Comparison of ENCODE assay signal across 8 mouse cellular contexts in genomic region chr1:172499765-172500441, GRCm38 (mm10). TPM values are rescaled to one million over a fixed set of nuclear protein-coding genes. Genes with fewer than 3 reads are reported as not detected.
DNase-seq lines count a peak whose midpoint lies in the region; ATAC-seq and TF ChIP-seq lines count a peak whose summit lies in the region.

Tagln2 (plus strand) TSS chr1:172500047.

- H3K27me3 ChIP-seq in liver, embryonic 12.5 days (replicated peaks), result peaks cover 39% of the 10 kb centered on the region
- no peaks in the 10 kb centered on the region for H3K27me3 ChIP-seq in myocyte (ENCODE audit: control insufficient read depth, insufficient read depth, insufficient read length)
- no peaks in the 10 kb centered on the region for H3K27me3 ChIP-seq in thymus, adult 2 months (ENCODE audit: control insufficient read depth, insufficient read depth, low read length)

- H3K9ac ChIP-seq in liver, embryonic 12.5 days, result peak within 1 kb of the TSS; percentile 71

- intact Hi-C loops in gastrocnemius, postnatal 14 days (cut with DNase I; ENCODE audit: low total_unique reads), result no loop called here

- H3K4me2 ChIP-seq in liver, embryonic 12.5 days, result peak within 1 kb of the TSS; percentile 77
- peak within 1 kb of the TSS; percentile 78 for H3K4me2 ChIP-seq in myocyte (ENCODE audit: low read depth)

- H3K27ac ChIP-seq in liver, embryonic 12.5 days, result peak within 1 kb of the TSS; percentile 78
- peak within 1 kb of the TSS; percentile 0; the same call in 1 of the 2 replicates for H3K27ac ChIP-seq in thymus, adult 2 months (ENCODE audit: control insufficient read depth, insufficient read depth, low read length)

- peak within 1 kb of the TSS; percentile 47 for H3ac ChIP-seq in myocyte (ENCODE audit: control insufficient read depth, insufficient read length)

- TF ChIP-seq CTCF in brain, embryonic 14.5 days (IDR thresholded peaks at IDR 0.05; ENCODE audit: borderline replicate concordance, extremely low read depth, insufficient read depth, insufficient read length), result peak; percentile 17; the same call in 1 of the 2 replicates
- TF ChIP-seq CTCF in thymus, adult 2 months (IDR thresholded peaks at IDR 0.05; ENCODE audit: borderline replicate concordance, control insufficient read depth, extremely low read depth, insufficient read depth, low read length, poor library complexity), result 0 out of 2 replicates have a peak, but pooled peaks have one; percentile 8

- no peak for ATAC-seq in cerebellum, adult (ENCODE audit: insufficient number of reproducible peaks, low FRiP score, low TSS enrichment)
- peak; percentile 51 for ATAC-seq in liver, embryonic 12.5 days

- WGBS in liver, embryonic 12.5 days (ENCODE audit: insufficient replicate concordance), result 3% methylated on average over 30 of the region's 30 CpGs
- WGBS in thymus, adult 2 months, result 4% methylated on average over 30 of the region's 30 CpGs

- no peak for TF ChIP-seq POLR2A in brain, embryonic 14.5 days (IDR thresholded peaks at IDR 0.05; ENCODE audit: borderline replicate concordance, extremely low read depth, insufficient read depth, insufficient read length, poor library complexity, severe bottlenecking)
- TF ChIP-seq POLR2A in myocyte (IDR thresholded peaks at IDR 0.05; ENCODE audit: insufficient read length, low read depth), result peak; percentile 94
- TF ChIP-seq POLR2A in thymus, adult 2 months (IDR thresholded peaks at IDR 0.05; ENCODE audit: control insufficient read depth, extremely low read depth, insufficient read depth, low read length, poor library complexity), result 0 out of 2 replicates have a peak, but pooled peaks have one; percentile 21

- peak; percentile 49 to 66 for DNase-seq in cerebellum, postnatal 10 days
- peak; percentile 72 for DNase-seq in brain, embryonic 14.5 days (ENCODE audit: low read depth)
- DNase-seq in gastrocnemius, postnatal 14 days, result peak; percentile 86
- peak; percentile 79 for DNase-seq in induced T-regulatory cell, adult 2 months (ENCODE audit: low read depth)
- peak; percentile 73 for DNase-seq in thymus, adult 2 months

- no peaks in the 10 kb centered on the region for H3K9me3 ChIP-seq in liver, embryonic 12.5 days (replicated peaks)

- peaks cover 33% of the 10 kb centered on the region for H3K79me2 ChIP-seq in myocyte (ENCODE audit: control insufficient read depth, insufficient read depth)

- H3K36me3 ChIP-seq in liver, embryonic 12.5 days, result peaks cover 3% of the 10 kb centered on the region
- H3K36me3 ChIP-seq in myocyte (ENCODE audit: control insufficient read depth, insufficient read depth), result no peaks in the 10 kb centered on the region
- H3K36me3 ChIP-seq in thymus, adult 2 months (ENCODE audit: control insufficient read depth, insufficient read depth, low read length), result no peaks in the 10 kb centered on the region

- peak within 1 kb of the TSS; percentile 65 for H3K4me3 ChIP-seq in liver, embryonic 12.5 days
- peak within 1 kb of the TSS; percentile 99 for H3K4me3 ChIP-seq in myocyte
- H3K4me3 ChIP-seq in thymus, adult 2 months (ENCODE audit: control insufficient read depth, insufficient read depth, low read length), result peak within 1 kb of the TSS; percentile 77

- peaks cover 62% of the 10 kb centered on the region for H3K4me1 ChIP-seq in liver, embryonic 12.5 days
- H3K4me1 ChIP-seq in thymus, adult 2 months (replicated peaks; ENCODE audit: control insufficient read depth, insufficient read depth, low read length), result peaks cover 31% of the 10 kb centered on the region

TF ChIP-seq in myocyte, 11 proteins besides CTCF, POLR2A, EP300 and RAD21:
- TF ChIP-seq REST (IDR thresholded peaks at IDR 0.05; ENCODE audit: insufficient read depth, insufficient read length) (peak; percentile 55), MAX (IDR thresholded peaks at IDR 0.05; ENCODE audit: low read depth) (no peak), CEBPB (IDR thresholded peaks at IDR 0.05; ENCODE audit: insufficient read depth, poor library complexity, severe bottlenecking) (no peak), POLR2AphosphoS2 (IDR thresholded peaks at IDR 0.05; ENCODE audit: insufficient read length, low read depth) (peak; percentile 94), MYOD1 (IDR thresholded peaks at IDR 0.05; ENCODE audit: control insufficient read depth in 1 of 3, insufficient read length in 2 of 3, low read depth in 2 of 3) (no peak), USF1 (IDR thresholded peaks at IDR 0.05; ENCODE audit: low read depth) (peak; percentile 50), MYOG (IDR thresholded peaks at IDR 0.05; ENCODE audit: control insufficient read depth in 1 of 3, insufficient read depth in 1 of 3, insufficient read length in 2 of 3, low read depth in 2 of 3) (no peak)

RNA-seq across cellular contexts. Expression of gene Tagln2, which starts in this region (rescaled TPM):
- 37.3 and 44.7 TPM in 2 replicates for polyA plus RNA-seq in brain, embryonic 14.5 days (2012; rRNA removed)
- total RNA-seq in gastrocnemius, postnatal 14 days (2021), result 10 to 100 TPM; 60.4 to 61.2 TPM
- polyA plus RNA-seq in liver, embryonic 12.5 days (2016; fragmentation: Nextera tagmentation; extraction: Ambion mirVana), result 177 and 178 TPM in 2 replicates
- 393 TPM for polyA plus RNA-seq in myocyte (2012; fragmentation: generic; extraction: Trizol)
- polyA plus RNA-seq in thymus, adult 2 months (2012; rRNA removed), result 178 and 183 TPM in 2 replicates
